Mouse (Mus musculus) brain, embryonic 14.5 days (tissue): ENCODE results near the gene Glyctk.

Experiments used
- CTCF ChIP-seq: fragments of 200-500 bp; IDR thresholded peaks from 2 replicates; pipeline ENCODE4 v1.5.1; 2012; ENCODE audit warnings: inconsistent platforms, mild to moderate bottlenecking, moderate library complexity, borderline replicate concordance; ENCODE audit not compliant: insufficient read depth, insufficient read length; ENCODE audit errors: extremely low read depth
- POLR2A ChIP-seq: fragments of 200-500 bp; IDR thresholded peaks from 2 replicates; pipeline ENCODE4 v1.6.1; 2012; ENCODE audit warnings: mild to moderate bottlenecking, inconsistent platforms, borderline replicate concordance; ENCODE audit not compliant: poor library complexity, insufficient read depth, insufficient read length, severe bottlenecking; ENCODE audit errors: extremely low read depth

DNA sequence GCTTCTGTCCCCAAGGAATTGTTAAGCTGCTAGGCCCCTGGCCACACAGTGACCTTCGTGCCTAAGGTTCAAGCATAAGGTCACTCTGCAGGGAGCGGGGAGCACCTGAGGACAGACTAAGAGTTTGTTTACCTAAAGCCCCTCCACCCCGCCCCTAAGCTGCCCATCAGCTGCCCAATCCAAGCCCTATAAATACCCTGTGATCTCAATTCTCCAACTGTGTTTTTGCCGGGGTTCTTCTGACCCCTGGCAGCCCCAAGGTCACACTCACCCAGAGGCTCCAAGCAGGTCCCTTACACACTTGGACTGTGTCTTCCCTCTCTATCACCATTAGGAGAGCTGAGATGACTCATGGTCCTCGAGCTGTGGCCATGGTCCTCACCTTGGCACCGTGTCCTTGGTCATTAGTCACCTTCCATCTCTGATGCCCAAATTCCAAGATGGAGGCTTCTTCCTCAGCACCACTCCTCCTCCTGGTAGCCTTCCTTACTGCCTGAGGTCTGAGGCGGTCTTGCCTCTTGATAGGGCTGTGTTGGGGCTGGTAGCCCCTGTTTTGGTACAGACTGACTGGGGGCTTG lies 47.9 kb upstream of the Glyctk start:
- TF ChIP-seq CTCF (no peak), POLR2A (no peak)
